Mouse (Mus musculus) gastrocnemius, postnatal 14 days (tissue): Measurements from ENCODE around the gene Gabrr1. TPM values are rescaled to one million over a fixed set of nuclear protein-coding genes. Genes with fewer than 3 reads are reported as not detected.
"Not testable (repeated sequence)": the region's sequence is repeated elsewhere in the genome, so short reads cannot be mapped to it uniquely, and the experiment has no call there.

ENCODE experiments used
- DNase-seq: peaks from one replicate; pipeline ENCODE4 v3.0.0; 2021; ENCODE audit warnings: mixed read lengths
- intact Hi-C: fragments of 180-260 bp; cut with DNase I; formaldehyde crosslinking; loops from one replicate; pipeline ENCODE4 v1.15.1; 2025; ENCODE audit warnings: low total_unique reads
- long read RNA-seq, 2 experiments: library from polyadenylated mRNA; stranded (forward); transcript quantifications; one replicate each; pipeline ENCODE4 v2.0.0; 2021
- total RNA-seq, 2 experiments: library from RNA; stranded (reverse); gene quantifications; 2 replicates each; pipeline ENCODE4 v1.2.3; 2021

The Gabrr1 gene
- not detected for total RNA-seq
- long read RNA-seq, experiment 1: 0 reads
- long read RNA-seq, experiment 2: 0 reads

- DNase-seq: no peak
- intact Hi-C loops: no loop called here
Observed at GRCm38 (mm10) chr4:33132221-33132620, at the start of gene Gabrr1. Gene Gabrr1 (plus strand): TSS chr4:33132521.

- no peak for DNase-seq
- intact Hi-C loops: no loop called here
Observed at GRCm38 (mm10) chr4:33099118-33099694, 33.1 kb upstream of the Gabrr1 start.

- intact Hi-C loops: loop anchor here (10.0 kb wide), 2 partner anchors 85 to 155 kb away; partner anchors contain the start of gene Ankrd6
- no peak for DNase-seq
Observed at GRCm38 (mm10) chr4:33109720-33110458, 22.4 kb upstream of the Gabrr1 start.

DNA sequence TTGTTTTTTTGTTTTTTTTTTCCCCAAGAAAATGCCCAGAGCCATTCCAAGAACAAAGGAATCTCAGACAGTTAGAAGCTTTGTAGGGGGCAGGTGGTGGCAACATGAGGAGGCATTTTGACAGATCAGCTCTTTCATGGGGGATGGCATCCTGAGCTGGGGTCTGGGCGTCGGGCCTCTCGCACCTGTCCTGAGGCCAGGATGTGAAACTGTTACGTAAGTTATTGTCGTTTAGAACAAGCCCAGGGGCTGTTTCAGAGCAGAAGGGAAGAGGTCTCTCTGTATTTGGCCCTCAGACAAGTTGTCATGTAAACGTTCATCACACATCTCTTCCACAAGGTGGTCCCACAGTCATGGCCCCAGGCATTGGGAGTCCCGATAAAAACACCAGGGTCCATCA is 21.5 kb upstream of the Gabrr1 start:
- intact Hi-C loops: loop anchor here (10.0 kb wide), 2 partner anchors 86 to 156 kb away; partner anchors contain the start of gene Ankrd6
- no peak for DNase-seq

DNA sequence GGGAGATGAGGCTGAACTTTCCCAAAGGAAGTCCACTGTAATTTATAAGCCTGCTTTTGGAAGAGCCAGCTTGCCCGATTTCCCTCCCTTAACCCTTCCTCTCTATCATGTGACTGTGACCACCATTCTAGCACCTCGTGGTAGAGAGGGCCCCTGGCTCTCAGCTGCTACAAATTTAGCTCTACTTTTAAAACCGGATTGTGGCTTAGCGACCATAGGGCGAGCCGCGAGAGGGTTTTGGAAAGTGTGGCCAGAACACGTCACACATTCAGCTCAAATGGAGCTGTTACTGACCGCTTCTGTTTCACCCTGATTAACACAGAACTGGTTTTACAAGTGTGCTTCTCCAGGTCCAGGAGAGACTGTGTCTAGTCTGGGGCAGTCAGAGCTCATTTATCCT is 21.0 kb upstream of the Gabrr1 start:
- intact Hi-C loops: loop anchor here (10.0 kb wide), 2 partner anchors 87 to 157 kb away; partner anchors contain the start of gene Ankrd6
- no peak for DNase-seq

DNA sequence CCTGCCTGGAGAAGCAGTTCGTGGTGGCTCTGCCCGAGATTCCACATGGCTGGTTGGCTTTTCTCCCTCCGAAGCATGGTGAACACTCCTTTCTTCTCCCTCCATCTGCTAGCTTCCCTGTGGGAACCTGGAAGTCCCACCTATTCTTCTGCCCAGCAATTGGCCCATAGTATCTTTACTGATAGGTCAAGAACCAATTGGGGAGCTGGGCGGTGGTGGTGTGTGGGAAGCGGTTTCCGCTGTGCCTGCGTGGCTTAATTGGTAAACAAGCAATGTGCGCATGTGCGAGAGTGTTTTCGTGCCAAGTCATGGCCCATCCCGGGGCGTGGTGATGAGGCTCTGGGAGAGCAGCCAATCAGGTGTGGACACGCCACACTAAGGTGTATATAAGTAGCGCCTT is 19.5 kb upstream of the Gabrr1 start:
- intact Hi-C loops: loop anchor here (10.0 kb wide), 2 partner anchors 88 to 158 kb away; partner anchors contain the start of gene Ankrd6
- DNase-seq: not testable (repeated sequence)

- DNase-seq: peak; percentile 70
- intact Hi-C loops: loop anchor here (10.0 kb wide), 2 partner anchors 94 to 164 kb away; partner anchors contain the start of gene Ankrd6
Observed at GRCm38 (mm10) chr4:33119118-33119517, 13.2 kb upstream of the Gabrr1 start.

- DNase-seq: peak; percentile 36
- intact Hi-C loops: no loop called here
Observed at GRCm38 (mm10) chr4:33124493-33124892, 7.8 kb upstream of the Gabrr1 start.

DNA sequence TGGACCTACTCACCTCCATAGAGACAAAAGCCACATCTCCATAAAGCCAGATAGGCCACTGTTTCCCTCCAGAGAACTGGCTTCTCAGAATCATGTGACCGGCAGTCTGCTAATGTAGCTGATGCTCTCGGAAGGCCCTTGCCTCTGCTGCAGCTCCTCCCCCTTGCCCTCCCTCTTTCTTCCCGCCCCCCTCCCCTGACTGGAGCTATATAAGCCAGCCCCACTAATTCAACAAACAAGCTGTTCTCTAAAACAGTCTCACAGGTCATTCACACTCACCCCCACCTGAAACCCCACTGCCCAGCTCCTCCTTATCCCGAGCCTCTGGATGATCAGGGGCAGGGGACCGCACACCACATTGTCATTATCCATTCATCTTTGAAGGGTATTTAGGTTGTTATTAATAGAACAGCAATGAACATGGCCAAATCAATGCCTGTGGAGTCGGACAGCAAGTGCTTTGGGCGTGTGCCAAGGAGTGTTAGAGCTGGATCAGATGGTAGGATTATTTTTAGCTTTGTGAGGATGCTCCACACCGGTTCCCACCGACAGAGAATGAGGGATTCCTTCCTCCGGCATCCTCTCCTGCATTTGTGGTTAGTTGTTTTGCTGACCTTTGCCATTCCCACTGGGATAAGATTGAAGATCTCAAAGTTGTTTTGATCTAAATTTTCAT is 6.8 kb upstream of the Gabrr1 start:
- intact Hi-C loops: no loop called here
- peak; percentile 15 for DNase-seq

DNA sequence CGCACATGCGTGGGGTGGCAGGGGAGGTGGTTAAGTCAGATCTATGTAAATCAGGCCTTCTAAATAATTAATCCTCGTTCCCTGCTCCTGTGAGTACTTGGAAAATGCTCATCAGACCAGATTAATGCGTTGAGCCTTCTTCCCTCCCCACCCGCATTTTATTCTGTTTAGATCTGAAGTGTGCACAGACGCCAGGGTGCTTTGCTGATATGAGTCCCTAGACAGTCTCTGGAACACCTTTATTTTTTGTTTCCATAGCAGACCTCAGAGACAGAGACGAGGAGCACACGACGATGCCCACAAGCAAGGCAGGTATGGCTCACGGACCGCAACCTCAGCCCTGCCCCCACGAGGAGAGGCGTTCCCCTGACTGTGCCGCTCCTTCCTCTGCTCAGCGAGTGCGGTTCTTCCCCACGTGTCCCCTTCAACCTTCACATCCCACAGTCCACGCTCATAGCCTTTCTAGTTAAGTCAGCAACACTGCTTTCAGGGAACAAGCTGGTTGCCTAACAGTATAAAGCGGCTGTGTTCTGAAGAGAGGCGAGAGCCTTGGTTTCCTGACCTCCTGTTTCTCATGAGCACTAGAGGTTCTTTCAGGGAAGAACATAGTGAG is 14.5 kb downstream of the Gabrr1 start:
- intact Hi-C loops: loop anchor here (5.0 kb wide), 2 partner anchors 61 to 146 kb away; partner anchors contain the start of genes Pnrc1 and Srsf12
- DNase-seq: no peak

- peak; percentile 26 for DNase-seq
Observed at GRCm38 (mm10) chr4:33147825-33148224, 15.5 kb downstream of the Gabrr1 start.

GRCm38 (mm10) chr4:33149150-33149549 is 16.8 kb downstream of the Gabrr1 start:
- intact Hi-C loops: loop anchor here (5.0 kb wide), 2 partner anchors 58 to 143 kb away; partner anchors contain the start of genes Pnrc1 and Srsf12
- DNase-seq: no peak

More at GRCm38 (mm10) chr4:33147825-33148224, 15.5 kb downstream of the Gabrr1 start:
- intact Hi-C loops: loop anchor here (5.0 kb wide), 2 partner anchors 59 to 144 kb away; partner anchors contain the start of genes Pnrc1 and Srsf12

DNA sequence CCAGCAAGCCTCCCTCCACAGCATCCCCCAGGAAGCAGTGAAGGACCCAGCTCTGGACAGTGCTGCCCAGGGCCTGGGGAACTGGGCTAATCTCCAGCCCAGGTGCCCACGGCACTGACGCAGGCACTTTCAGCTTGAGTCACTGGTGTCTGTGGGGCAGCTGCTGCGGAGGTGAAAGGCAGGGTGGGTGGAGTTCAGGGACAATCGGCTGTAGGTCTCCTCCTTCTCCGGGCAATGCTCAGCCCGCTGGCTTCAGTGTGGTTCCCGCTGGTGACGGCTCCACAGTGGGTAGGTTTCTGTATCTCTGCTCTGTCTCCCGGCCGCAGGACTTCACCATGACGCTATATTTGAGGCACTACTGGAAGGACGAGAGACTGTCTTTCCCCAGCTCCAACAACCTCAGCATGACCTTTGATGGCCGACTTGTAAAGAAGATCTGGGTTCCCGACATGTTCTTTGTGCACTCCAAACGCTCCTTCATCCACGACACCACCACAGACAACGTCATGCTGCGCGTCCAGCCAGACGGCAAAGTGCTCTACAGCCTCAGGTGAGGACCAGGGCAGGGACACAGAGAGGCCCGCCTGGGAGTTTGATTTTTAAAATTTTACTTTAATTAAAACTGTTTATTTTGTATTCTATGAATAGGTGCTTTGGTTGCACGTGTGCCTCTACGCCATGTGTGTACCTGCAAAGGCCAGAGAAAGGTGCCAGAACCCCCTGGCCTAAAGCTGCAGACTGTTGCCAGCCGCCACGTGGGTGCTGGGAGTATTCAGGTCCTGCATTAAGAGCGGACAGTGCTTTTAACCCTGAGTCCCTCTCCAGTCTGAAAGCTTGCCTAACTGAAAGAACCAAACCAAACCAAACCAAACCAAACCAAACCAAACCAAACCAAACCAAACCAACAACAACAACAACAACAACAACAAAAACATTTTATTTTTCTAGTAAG is 20.0 kb downstream of the Gabrr1 start:
- no peak for DNase-seq
- intact Hi-C loops: no loop called here

GRCm38 (mm10) chr4:33183477-33183876 is 51.2 kb downstream of the Gabrr1 start:
- no peak for DNase-seq
- intact Hi-C loops: no loop called here

DNA sequence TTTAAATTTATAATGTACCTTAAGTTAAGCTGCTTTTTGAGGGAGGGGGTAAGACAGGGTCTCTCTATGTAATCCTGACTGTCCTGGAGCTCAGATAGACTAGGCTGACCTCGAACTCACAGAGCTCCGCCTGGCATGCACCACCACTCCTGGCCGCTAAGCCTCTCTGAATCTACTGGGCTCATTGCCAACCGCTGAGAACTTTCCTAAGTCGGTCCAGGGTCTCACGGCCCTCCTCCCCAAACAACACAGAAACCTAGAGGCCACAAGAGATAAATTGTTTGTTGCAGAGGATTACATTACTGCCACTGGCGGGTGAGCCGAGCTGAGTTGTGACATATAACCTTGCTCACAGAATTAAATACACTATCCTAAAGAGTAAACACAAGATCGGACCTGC is 55.8 kb downstream of the Gabrr1 start:
- intact Hi-C loops: no loop called here
- DNase-seq: peak; percentile 43

DNA sequence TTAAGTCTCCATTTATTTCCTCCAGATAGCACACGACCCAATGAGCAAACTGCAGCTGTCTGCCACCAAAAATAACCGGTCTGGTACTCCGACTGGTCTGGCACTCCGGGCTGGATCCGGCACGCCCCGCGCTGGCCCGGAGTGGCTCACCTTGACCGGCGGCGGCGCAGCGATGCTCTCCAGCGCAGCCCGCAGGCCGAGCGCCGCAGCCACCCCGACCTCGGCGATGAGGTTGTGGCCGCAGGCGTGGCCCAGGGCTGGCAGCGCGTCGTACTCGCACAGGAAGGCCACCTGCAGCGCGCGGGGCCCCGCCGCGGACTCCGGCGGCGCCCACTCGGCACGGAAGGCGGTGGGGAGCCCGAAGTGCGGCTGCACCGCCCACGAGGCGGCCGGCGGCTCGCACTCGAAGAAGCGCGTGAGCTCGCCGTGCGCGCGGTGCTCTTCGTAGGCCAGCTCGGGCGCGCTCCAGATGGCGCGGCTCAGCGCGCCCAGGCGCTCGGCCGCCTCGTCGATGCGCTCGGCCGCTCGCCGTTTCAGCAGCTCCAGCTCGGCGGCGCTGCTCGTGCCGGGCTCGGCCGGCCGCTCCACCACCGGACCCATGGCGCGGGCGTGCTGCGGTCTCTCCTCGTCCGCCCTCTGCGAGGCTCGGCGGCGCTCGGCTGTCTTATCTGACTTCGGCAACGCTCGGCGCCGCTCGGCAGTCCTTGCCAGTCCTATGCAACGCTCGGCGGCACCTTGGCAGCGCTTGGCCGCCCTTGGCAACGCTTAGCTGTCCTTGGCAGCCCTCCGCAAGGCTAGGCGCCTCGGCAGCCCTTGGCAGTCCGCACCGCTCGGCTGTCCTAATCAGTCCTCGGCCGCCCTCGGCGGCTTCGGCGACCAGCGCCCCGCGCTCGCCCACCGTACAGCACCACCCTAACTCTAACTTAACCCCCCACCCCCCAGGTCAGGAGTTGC is 56.7 kb downstream of the Gabrr1 start:
- intact Hi-C loops: no loop called here
- peak; percentile 89 for DNase-seq

DNA sequence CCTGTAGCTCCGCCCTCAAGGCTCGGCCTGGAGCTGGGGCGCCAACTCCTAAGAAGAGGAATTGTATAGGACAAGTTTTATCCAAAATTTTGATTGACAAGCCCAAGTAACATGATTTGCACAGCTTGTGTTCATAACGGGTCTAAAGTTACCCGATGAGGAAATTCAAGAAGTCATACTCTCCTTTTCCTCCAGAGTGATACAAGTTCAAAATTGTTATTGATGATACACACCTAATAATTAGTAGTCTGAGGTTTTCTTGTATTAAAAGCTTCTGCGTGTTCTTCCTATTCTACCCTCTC is 57.4 kb downstream of the Gabrr1 start, which contains the start of gene Pm20d2:
TSS of gene Pm20d2 (minus strand) at position 3 of the 302 bp plus-strand sequence.
- intact Hi-C loops: no loop called here
- no peak for DNase-seq
